Mouse (Mus musculus): ENCODE results near the gene Cntn4.

- peak; percentile 50 for TF ChIP-seq CTCF (conservative IDR thresholded peaks at IDR 0.05; ENCODE audit: insufficient read depth, insufficient read length, low read depth, low read length)
- no peak for TF ChIP-seq POLR2A (IDR thresholded peaks at IDR 0.05; ENCODE audit: low read depth, low read length)
Measured at GRCm38 (mm10) chr6:106663780-106664651, 986.6 kb downstream of the Cntn4 start.
